ENCODE assay signal across 21 mouse cellular contexts in the genomic region with DNA sequence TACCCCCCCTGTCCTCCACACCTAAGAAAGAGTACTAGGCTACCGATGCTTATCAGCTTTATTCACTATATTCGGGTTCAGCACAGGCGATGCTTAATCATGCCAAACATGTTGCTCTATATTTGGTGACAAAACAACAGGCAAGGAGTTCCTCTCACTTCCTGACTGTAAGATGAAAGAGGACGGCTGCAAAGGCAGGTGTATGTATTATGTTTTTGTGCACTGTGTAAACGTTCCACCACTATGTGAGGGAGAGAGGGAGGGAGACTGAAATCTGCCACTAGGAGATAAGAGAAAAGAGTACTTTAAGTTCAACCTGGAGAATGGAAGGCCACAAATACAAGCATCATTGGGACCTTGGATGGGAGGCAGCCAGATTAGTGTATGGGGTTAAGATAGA.
A peak's percentile ranks its signal among the peaks of the same experiment; 100 is the strongest.
DNase-seq lines count a peak whose midpoint lies in the region; ATAC-seq and TF ChIP-seq lines count a peak whose summit lies in the region.
"Had no signal": no experiment of that assay in that cellular context is flagged by ENCODE, and none has a peak within 500 bp of the region (broad histone marks: within the 10 kb centered on the region; RNA-seq: fewer than 3 reads in every experiment).

No protein-coding gene starts in this region.

- H3K9me3 ChIP-seq in MEL (replicated peaks; ENCODE audit: insufficient read depth, low read length): no peaks in the 10 kb centered on the region
- H3K9me3 ChIP-seq in liver, postnatal 0 days (ENCODE audit: low read length): no peaks in the 10 kb centered on the region
- H3K9me3 ChIP-seq: forebrain, embryonic 13.5 days; hindbrain, embryonic 13.5 days; intestine, embryonic 15.5 days; kidney, embryonic 15.5 days; limb, embryonic 12.5 days; megakaryocyte, embryonic 14.5 days had no signal

- no peak overlapping the region for H3K4me2 ChIP-seq in liver, postnatal 0 days (ENCODE audit: low read depth, low read length)
- H3K4me2 ChIP-seq: forebrain, embryonic 13.5 days; hindbrain, embryonic 13.5 days; intestine, embryonic 15.5 days; kidney, embryonic 15.5 days; limb, embryonic 12.5 days had no signal

- peak; percentile 38 for DNase-seq in CD4-positive, CD25-positive, alpha-beta regulatory T cell, adult 2 months (ENCODE audit: low read depth, low spot score)
- DNase-seq in MEL (ENCODE audit: low read depth, low spot score): peak; percentile 32
- DNase-seq in liver, postnatal 0 days: no peak
- peak; percentile 66 for DNase-seq in thymus, postnatal 14 days
- DNase-seq in kidney, adult 18-20 months: no peak
- DNase-seq in kidney, adult 11 months: no peak
- DNase-seq in spleen, postnatal 14 days (ENCODE audit: low spot score in 2 of 2): no peak
- DNase-seq: cerebellum, adult 9-10 months; gastrocnemius, postnatal 10 days; heart, postnatal 10 days; kidney, postnatal 4 days; lung, adult 18-20 months; lung, postnatal 14 days had no signal

- ATAC-seq in liver, postnatal 0 days: peak; percentile 25; the same call in 1 of the 2 replicates
- ATAC-seq: forebrain, embryonic 13.5 days; intestine, embryonic 15.5 days; midbrain, embryonic 16.5 days had no signal

- 0 out of 4 replicates have a peak, but pooled peaks cover 0 to 2% of the 10 kb centered on the region in 2 experiments for H3K36me3 ChIP-seq in MEL (ENCODE audit: control insufficient read depth in 1 of 2, insufficient read depth in 2 of 2, low read length in 2 of 2)
- no peaks in the 10 kb centered on the region for H3K36me3 ChIP-seq in liver, postnatal 0 days (replicated peaks; ENCODE audit: insufficient read depth, low read length)
- H3K36me3 ChIP-seq: G1E had no signal

- H3K9ac ChIP-seq in MEL (ENCODE audit: control insufficient read depth, low read depth, low read length, poor library complexity, severe bottlenecking): no peak overlapping the region
- no peak overlapping the region for H3K9ac ChIP-seq in liver, postnatal 0 days (replicated peaks)
- H3K9ac ChIP-seq: forebrain, embryonic 13.5 days; hindbrain, embryonic 13.5 days; intestine, embryonic 15.5 days; kidney, embryonic 15.5 days; limb, embryonic 12.5 days had no signal

- no peaks in the 10 kb centered on the region for H3K4me1 ChIP-seq in MEL (ENCODE audit: control insufficient read depth in 1 of 2, insufficient read depth in 2 of 2, low read length in 2 of 2)
- H3K4me1 ChIP-seq in liver, postnatal 0 days (ENCODE audit: insufficient read depth): no peaks in the 10 kb centered on the region

- H3K4me3 ChIP-seq in MEL (ENCODE audit: control insufficient read depth in 1 of 2, insufficient read depth in 1 of 2, low read depth in 2 of 2, low read length in 2 of 2): no peak overlapping the region
- no peak overlapping the region for H3K4me3 ChIP-seq in liver, postnatal 0 days (ENCODE audit: low read depth, low read length)
- H3K4me3 ChIP-seq: forebrain, embryonic 13.5 days; hindbrain, embryonic 13.5 days; intestine, embryonic 15.5 days; kidney, embryonic 15.5 days; limb, embryonic 12.5 days; megakaryocyte, embryonic 14.5 days had no signal

- 37% methylated on average over 5 of the region's 5 CpGs for WGBS in liver, postnatal 0 days (ENCODE audit: insufficient replicate concordance)

- no peaks in the 10 kb centered on the region for H3K27me3 ChIP-seq in MEL (ENCODE audit: control insufficient read depth in 1 of 2, insufficient read depth in 2 of 2, low read length in 2 of 2)
- H3K27me3 ChIP-seq in liver, postnatal 0 days (ENCODE audit: insufficient read depth, low read length): no peaks in the 10 kb centered on the region
- H3K27me3 ChIP-seq: forebrain, embryonic 13.5 days; hindbrain, embryonic 13.5 days; intestine, embryonic 15.5 days; kidney, embryonic 15.5 days; limb, embryonic 12.5 days; megakaryocyte, embryonic 14.5 days had no signal

- TF ChIP-seq POLR2A in MEL (IDR thresholded peaks at IDR 0.05; ENCODE audit: control insufficient read depth in 1 of 2, insufficient read depth in 1 of 2, low read depth in 1 of 2, low read length in 2 of 2, poor library complexity in 1 of 2): no peak

- H3K79me2 ChIP-seq in MEL (ENCODE audit: control insufficient read depth, insufficient read depth, low read length, poor library complexity): no peaks in the 10 kb centered on the region

- H3K27ac ChIP-seq in MEL (ENCODE audit: control insufficient read depth, low read depth, low read length): no peak overlapping the region
- H3K27ac ChIP-seq in liver, postnatal 0 days (ENCODE audit: low read depth): no peak overlapping the region
- H3K27ac ChIP-seq: forebrain, embryonic 13.5 days; hindbrain, embryonic 13.5 days; intestine, embryonic 15.5 days; kidney, embryonic 15.5 days; limb, embryonic 12.5 days had no signal

- TF ChIP-seq RAD21 in MEL (IDR thresholded peaks at IDR 0.05; ENCODE audit: low read depth, low read length): no peak

- TF ChIP-seq CTCF in MEL (IDR thresholded peaks at IDR 0.05 in 2 of 3, conservative IDR thresholded peaks at IDR 0.05 in 1 of 3; ENCODE audit: control insufficient read depth in 1 of 3, insufficient read depth in 1 of 3, low read depth in 2 of 3, low read length in 3 of 3, poor library complexity in 1 of 3, severe bottlenecking in 1 of 3): no peak
- TF ChIP-seq CTCF in liver, postnatal 0 days (IDR thresholded peaks at IDR 0.05; ENCODE audit: low read depth): no peak

- TF ChIP-seq EP300 in MEL (IDR thresholded peaks at IDR 0.05; ENCODE audit: low read depth in 1 of 2, low read length in 2 of 2): 0 out of 4 replicates have a peak, but pooled peaks of 1 of the 2 experiments have one; percentile 32
- TF ChIP-seq EP300 in liver, postnatal 0 days (IDR thresholded peaks at IDR 0.05; ENCODE audit: low read depth): peak; percentile 15; the same call in 1 of the 2 replicates

TF ChIP-seq in MEL, 35 proteins besides CTCF, POLR2A, EP300 and RAD21:
- TF ChIP-seq TAL1 (IDR thresholded peaks at IDR 0.05; ENCODE audit: low read length): 0 out of 2 replicates have a peak, but pooled peaks have one; percentile 8
- TF ChIP-seq NELFE (IDR thresholded peaks at IDR 0.05; ENCODE audit: low read depth, low read length): no peak
- TF ChIP-seq TCF12 (IDR thresholded peaks at IDR 0.05; ENCODE audit: low read depth, low read length): peak; percentile 32; the same call in 1 of the 2 replicates
- TF ChIP-seq CHD2 (IDR thresholded peaks at IDR 0.05; ENCODE audit: low read length): no peak
- no peak for TF ChIP-seq MYB (IDR thresholded peaks at IDR 0.05; ENCODE audit: low read depth, low read length)
- TF ChIP-seq HCFC1 (IDR thresholded peaks at IDR 0.05; ENCODE audit: low read depth, low read length): no peak
- TF ChIP-seq GATA1 (IDR thresholded peaks at IDR 0.05; ENCODE audit: low read depth, low read length): 0 out of 2 replicates have a peak, but pooled peaks have one; percentile 20
- TF ChIP-seq SIN3A (IDR thresholded peaks at IDR 0.05; ENCODE audit: low read length): no peak
- TF ChIP-seq ZKSCAN1 (IDR thresholded peaks at IDR 0.05; ENCODE audit: low read depth, low read length): no peak
- TF ChIP-seq JUND (IDR thresholded peaks at IDR 0.05; ENCODE audit: low read depth, low read length): no peak

Comparison
In these comparisons a context has a peak if more than half of its experiments do, and no peak if none do; other contexts are left out.
1. DNase-seq: peak in CD4-positive, CD25-positive, alpha-beta regulatory T cell, adult 2 months (single experiment), MEL (single experiment) and thymus, postnatal 14 days (single experiment); none in liver, postnatal 0 days (single experiment), kidney, adult 18-20 months (single experiment), kidney, adult 11 months (single experiment) and spleen, postnatal 14 days (0 of 2).